8 mouse cellular contexts compared by ENCODE assay signal in the genomic region with DNA sequence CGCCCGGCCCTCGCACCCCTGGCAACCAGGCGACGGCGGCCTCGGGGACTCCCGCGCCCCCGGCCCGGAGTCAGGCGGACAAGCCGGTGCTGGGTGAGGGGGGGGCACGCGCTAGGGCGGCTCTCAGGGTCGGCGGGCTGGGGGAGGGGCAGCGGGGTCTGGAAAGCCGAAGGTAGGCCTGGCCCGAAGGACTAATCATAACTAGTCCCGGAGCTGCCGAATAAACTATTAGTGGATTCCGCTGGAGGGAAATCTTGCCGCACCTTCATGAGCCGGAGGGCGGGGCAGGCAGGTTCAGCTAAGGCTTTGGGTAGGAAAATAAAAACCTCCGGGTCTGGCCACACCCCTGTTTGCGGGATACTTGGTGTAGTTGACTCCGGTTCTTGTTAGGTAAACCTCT. TPM values are rescaled to one million over a fixed set of nuclear protein-coding genes. Genes with fewer than 3 reads are reported as not detected.
DNase-seq lines count a peak whose midpoint lies in the region; ATAC-seq lines count a peak whose summit lies in the region.

No protein-coding gene starts in this region.

- peak overlapping the region; percentile 100 for H3K4me2 ChIP-seq in heart, embryonic 16.5 days (ENCODE audit: low read depth, low read length)
- peak overlapping the region; percentile 99 for H3K4me2 ChIP-seq in neural tube, embryonic 14.5 days (ENCODE audit: low read depth, low read length)

- no peaks in the 10 kb centered on the region for H3K36me3 ChIP-seq in heart, embryonic 16.5 days (ENCODE audit: control insufficient read depth, insufficient read depth)
- no peaks in the 10 kb centered on the region for H3K36me3 ChIP-seq in neural tube, embryonic 14.5 days (ENCODE audit: control insufficient read depth, insufficient read depth, low read length)

- H3K9ac ChIP-seq in heart, embryonic 16.5 days (ENCODE audit: low read length), result peak overlapping the region; percentile 66
- H3K9ac ChIP-seq in neural tube, embryonic 14.5 days (replicated peaks; ENCODE audit: low read depth, low read length), result peak overlapping the region; percentile 60

- peak overlapping the region; percentile 65 for H3K4me3 ChIP-seq in heart, embryonic 16.5 days (ENCODE audit: low read length)
- H3K4me3 ChIP-seq in neural tube, embryonic 14.5 days (ENCODE audit: low read depth, low read length), result peak overlapping the region; percentile 50

- DNase-seq in cerebellum, adult 9-10 months, result peak; percentile 35
- DNase-seq in cerebellum, adult 11-12 months, result no peak
- DNase-seq in CD4-positive helper T cell, adult 2 months (ENCODE audit: low read depth, low spot score), result peak; percentile 57
- peak; percentile 50 to 66 for DNase-seq in kidney, postnatal 4 days
- no peak for DNase-seq in retina, embryonic 14.5 days (ENCODE audit: low spot score)
- DNase-seq in left cerebral cortex, postnatal 4 days, result no peak

- peaks cover 33% of the 10 kb centered on the region for H3K4me1 ChIP-seq in heart, embryonic 16.5 days (ENCODE audit: control insufficient read depth, insufficient read depth, low read length)
- 0 out of 2 replicates have a peak, but pooled peaks cover 6% of the 10 kb centered on the region for H3K4me1 ChIP-seq in neural tube, embryonic 14.5 days (ENCODE audit: control insufficient read depth, insufficient read depth, low read length)

- peak overlapping the region; percentile 35; the same call in 1 of the 2 replicates for H3K27ac ChIP-seq in heart, embryonic 16.5 days (ENCODE audit: low read length)
- H3K27ac ChIP-seq in neural tube, embryonic 14.5 days (ENCODE audit: low read depth, low read length), result no peak overlapping the region

- intact Hi-C loops in left cerebral cortex, postnatal 4 days (cut with DNase I), result loop anchor here (10.0 kb wide), 1 partner anchor 49 kb away; the partner anchor contains the start of genes Ctdnep1 and Elp5

- H3K9me3 ChIP-seq in heart, embryonic 16.5 days (replicated peaks; ENCODE audit: control insufficient read depth, low read length), result no peaks in the 10 kb centered on the region
- H3K9me3 ChIP-seq in neural tube, embryonic 14.5 days (ENCODE audit: control insufficient read depth, low read length), result no peaks in the 10 kb centered on the region

- H3K27me3 ChIP-seq in heart, embryonic 16.5 days (ENCODE audit: control insufficient read depth, insufficient read depth, low read length), result 0 out of 2 replicates have a peak, but pooled peaks cover 6% of the 10 kb centered on the region
- H3K27me3 ChIP-seq in neural tube, embryonic 14.5 days (ENCODE audit: control insufficient read depth, insufficient read depth, low read length), result peaks cover 16% of the 10 kb centered on the region

- WGBS in heart, embryonic 16.5 days, result 3% methylated on average over 27 of the region's 30 CpGs
- 2% methylated on average over 29 of the region's 30 CpGs for WGBS in neural tube, embryonic 14.5 days

- ATAC-seq in heart, embryonic 16.5 days (replicated peaks; ENCODE audit: extremely low read depth, insufficient read depth, low FRiP score), result no peak; the same call in 1 of the 2 replicates
- 0 out of 2 replicates have a peak, but pooled peaks have one; percentile 6 for ATAC-seq in neural tube, embryonic 14.5 days (ENCODE audit: low read depth)

RNA-seq across cellular contexts. Expression of gene Ybx2, which starts 0.6 kb away (rescaled TPM):
- 5.3 and 7.3 TPM in 2 replicates for polyA plus RNA-seq in heart, embryonic 16.5 days (2015; fragmentation: Nextera tagmentation; extraction: Ambion mirVana)
- 5.9 and 11.1 TPM in 2 replicates for polyA plus RNA-seq in neural tube, embryonic 14.5 days (2014; fragmentation: Nextera tagmentation; extraction: Ambion mirVana)
- total RNA-seq in left cerebral cortex, postnatal 4 days (2021), result 10 to 100 TPM; 16.1 to 23.5 TPM

RNA-seq across cellular contexts. Expression of gene Slc2a4, which starts 11.8 kb away (rescaled TPM):
- 56.1 and 58.4 TPM in 2 replicates for polyA plus RNA-seq in heart, embryonic 16.5 days (2015; fragmentation: Nextera tagmentation; extraction: Ambion mirVana)
- 2.7 and 3.7 TPM in 2 replicates for polyA plus RNA-seq in neural tube, embryonic 14.5 days (2014; fragmentation: Nextera tagmentation; extraction: Ambion mirVana)
- total RNA-seq in left cerebral cortex, postnatal 4 days (2021), result 1 to 10 TPM; 1.7 to 3.2 TPM

RNA-seq across cellular contexts. Expression of gene Eif5a, which starts 14.4 kb away (rescaled TPM):
- 1,137 and 1,317 TPM in 2 replicates for polyA plus RNA-seq in heart, embryonic 16.5 days (2015; fragmentation: Nextera tagmentation; extraction: Ambion mirVana)
- 1,037 and 1,095 TPM in 2 replicates for polyA plus RNA-seq in neural tube, embryonic 14.5 days (2014; fragmentation: Nextera tagmentation; extraction: Ambion mirVana)
- total RNA-seq in left cerebral cortex, postnatal 4 days (2021), result 100 to 1,000 TPM; 539 to 555 TPM

RNA-seq across cellular contexts. Expression of gene Gps2, which starts 22.5 kb away (rescaled TPM):
- 50.1 and 51.2 TPM in 2 replicates for polyA plus RNA-seq in heart, embryonic 16.5 days (2015; fragmentation: Nextera tagmentation; extraction: Ambion mirVana)
- polyA plus RNA-seq in neural tube, embryonic 14.5 days (2014; fragmentation: Nextera tagmentation; extraction: Ambion mirVana), result 58.5 and 65.4 TPM in 2 replicates
- total RNA-seq in left cerebral cortex, postnatal 4 days (2021), result 10 to 100 TPM; 37.8 to 38.3 TPM

RNA-seq across cellular contexts. Expression of gene Cldn7, which starts 28.4 kb away (rescaled TPM):
- polyA plus RNA-seq in heart, embryonic 16.5 days (2015; fragmentation: Nextera tagmentation; extraction: Ambion mirVana), result 7.5 and 14.4 TPM in 2 replicates
- polyA plus RNA-seq in neural tube, embryonic 14.5 days (2014; fragmentation: Nextera tagmentation; extraction: Ambion mirVana), result 0.33 and 0.88 TPM in 2 replicates
- not detected for total RNA-seq in left cerebral cortex, postnatal 4 days (2021)

Comparison
In these comparisons a context has a peak if more than half of its experiments do, and no peak if none do; other contexts are left out.
1. DNase-seq: peak in cerebellum, adult 9-10 months (single experiment), CD4-positive helper T cell, adult 2 months (single experiment) and kidney, postnatal 4 days (2 of 2); none in cerebellum, adult 11-12 months (single experiment), retina, embryonic 14.5 days (single experiment) and left cerebral cortex, postnatal 4 days (single experiment).
2. RNA of gene Slc2a4, which starts 11.8 kb away (polyA plus RNA-seq): 56.1 to 58.4 TPM in heart, embryonic 16.5 days; 2.7 to 3.7 TPM in neural tube, embryonic 14.5 days; every median in the first group is over 10 times any median in the second.